Mouse (Mus musculus): ENCODE results near the gene Col9a1. TPM values are rescaled to one million over a fixed set of nuclear protein-coding genes. Genes with fewer than 3 reads are reported as not detected.
A peak's percentile ranks its signal among the peaks of the same experiment; 100 is the strongest.

The Col9a1 gene
- polyA plus RNA-seq, 1 experiment from 2014 or later = 0.57 TPM

GRCm38 (mm10) chr1:24226941-24227711, 49.7 kb downstream of the Col9a1 start:
- Histone ChIP-seq H3K36me3 (ENCODE audit: control insufficient read depth, insufficient read depth, low read length) (no peaks in the 10 kb centered on the region), H3K9me3 (replicated peaks; ENCODE audit: control insufficient read depth, low read length) (no peaks in the 10 kb centered on the region), H3K4me2 (ENCODE audit: low read length) (no peak overlapping the region), H3K27ac (ENCODE audit: low read depth, low read length) (peak overlapping the region; percentile 56; the same call in 1 of the 2 replicates), H3K9ac (ENCODE audit: low read length) (no peak overlapping the region), H3K27me3 (replicated peaks; ENCODE audit: control insufficient read depth, insufficient read depth, low read length) (no peaks in the 10 kb centered on the region), H3K4me1 (ENCODE audit: control insufficient read depth, insufficient read depth, low read length) (peaks cover 7% of the 10 kb centered on the region), H3K4me3 (ENCODE audit: low read depth, low read length) (no peak overlapping the region)
- DNase-seq (ENCODE audit: low spot score) (peak; percentile 46), ATAC-seq (no peak)
- 65% methylated on average over 6 of the region's 6 CpGs for WGBS

- ATAC-seq = no peak
- no peak overlapping the region for H3K27ac ChIP-seq (ENCODE audit: low read depth, low read length)
Measured at GRCm38 (mm10) chr1:24229552-24229951, 52.1 kb downstream of the Col9a1 start.

GRCm38 (mm10) chr1:24230428-24230827, 53.0 kb downstream of the Col9a1 start:
- no peak overlapping the region for H3K4me3 ChIP-seq (ENCODE audit: low read depth, low read length)
- no peaks in the 10 kb centered on the region for H3K9me3 ChIP-seq (replicated peaks; ENCODE audit: control insufficient read depth, low read length)
- H3K27ac ChIP-seq (ENCODE audit: low read depth, low read length) = no peak overlapping the region
- H3K9ac ChIP-seq (ENCODE audit: low read length) = no peak overlapping the region
- no peak overlapping the region for H3K4me2 ChIP-seq (ENCODE audit: low read length)
- DNase-seq (ENCODE audit: low spot score) (peak; percentile 33), ATAC-seq (peak; percentile 18; the same call in 1 of the 2 replicates)
- H3K27me3 ChIP-seq (replicated peaks; ENCODE audit: control insufficient read depth, insufficient read depth, low read length) = no peaks in the 10 kb centered on the region
- H3K36me3 ChIP-seq (ENCODE audit: control insufficient read depth, insufficient read depth, low read length) = no peaks in the 10 kb centered on the region
- 39% methylated on average over 8 of the region's 8 CpGs for WGBS
- peaks cover 7% of the 10 kb centered on the region for H3K4me1 ChIP-seq (ENCODE audit: control insufficient read depth, insufficient read depth, low read length)

More at GRCm38 (mm10) chr1:24229552-24229951, 52.1 kb downstream of the Col9a1 start:
- Histone ChIP-seq H3K9ac (ENCODE audit: low read length) (no peak overlapping the region), H3K9me3 (replicated peaks; ENCODE audit: control insufficient read depth, low read length) (no peaks in the 10 kb centered on the region), H3K4me3 (ENCODE audit: low read depth, low read length) (no peak overlapping the region), H3K4me1 (ENCODE audit: control insufficient read depth, insufficient read depth, low read length) (peaks cover 7% of the 10 kb centered on the region), H3K27me3 (replicated peaks; ENCODE audit: control insufficient read depth, insufficient read depth, low read length) (no peaks in the 10 kb centered on the region), H3K4me2 (ENCODE audit: low read length) (no peak overlapping the region), H3K36me3 (ENCODE audit: control insufficient read depth, insufficient read depth, low read length) (no peaks in the 10 kb centered on the region)
- WGBS = 91% methylated on average over 1 of the region's 1 CpGs
- no peak for DNase-seq (ENCODE audit: low spot score)

GRCm38 (mm10) chr1:24231504-24232270, 54.3 kb downstream of the Col9a1 start:
- Histone ChIP-seq H3K4me3 (ENCODE audit: low read depth, low read length) (no peak overlapping the region), H3K9ac (ENCODE audit: low read length) (no peak overlapping the region), H3K4me1 (ENCODE audit: control insufficient read depth, insufficient read depth, low read length) (peaks cover 7% of the 10 kb centered on the region; the same call in 1 of the 2 replicates), H3K36me3 (ENCODE audit: control insufficient read depth, insufficient read depth, low read length) (no peaks in the 10 kb centered on the region), H3K9me3 (replicated peaks; ENCODE audit: control insufficient read depth, low read length) (no peaks in the 10 kb centered on the region), H3K27ac (ENCODE audit: low read depth, low read length) (no peak overlapping the region), H3K27me3 (replicated peaks; ENCODE audit: control insufficient read depth, insufficient read depth, low read length) (no peaks in the 10 kb centered on the region), H3K4me2 (ENCODE audit: low read length) (no peak overlapping the region)
- peak; percentile 65; the same call in 1 of the 2 replicates for ATAC-seq
- peak; percentile 56 for DNase-seq (ENCODE audit: low spot score)
- 33% methylated on average over 3 of the region's 3 CpGs for WGBS

- no peak for ATAC-seq
- H3K9me3 ChIP-seq (replicated peaks; ENCODE audit: control insufficient read depth, low read length) = no peaks in the 10 kb centered on the region
- H3K4me3 ChIP-seq (ENCODE audit: low read depth, low read length) = no peak overlapping the region
- H3K9ac ChIP-seq (ENCODE audit: low read length) = no peak overlapping the region
- no peak overlapping the region for H3K27ac ChIP-seq (ENCODE audit: low read depth, low read length)
- H3K4me1 ChIP-seq (ENCODE audit: control insufficient read depth, insufficient read depth, low read length) = peaks cover 8% of the 10 kb centered on the region
- 81% methylated on average over 1 of the region's 1 CpGs for WGBS
- H3K36me3 ChIP-seq (ENCODE audit: control insufficient read depth, insufficient read depth, low read length) = no peaks in the 10 kb centered on the region
- H3K27me3 ChIP-seq (replicated peaks; ENCODE audit: control insufficient read depth, insufficient read depth, low read length) = no peaks in the 10 kb centered on the region; the same call in 1 of the 2 replicates
- H3K4me2 ChIP-seq (ENCODE audit: low read length) = no peak overlapping the region
- no peak for DNase-seq (ENCODE audit: low spot score)
Measured at GRCm38 (mm10) chr1:24236330-24236729, 58.9 kb downstream of the Col9a1 start.

- no peaks in the 10 kb centered on the region; the same call in 1 of the 2 replicates for H3K27me3 ChIP-seq (replicated peaks; ENCODE audit: control insufficient read depth, insufficient read depth, low read length)
- H3K9me3 ChIP-seq (replicated peaks; ENCODE audit: control insufficient read depth, low read length) = no peaks in the 10 kb centered on the region
- WGBS = 5% methylated on average over 8 of the region's 8 CpGs
- DNase-seq (ENCODE audit: low spot score) (peak; percentile 73), ATAC-seq (peak; percentile 76)
- H3K36me3 ChIP-seq (ENCODE audit: control insufficient read depth, insufficient read depth, low read length) = no peaks in the 10 kb centered on the region
- peaks cover 4% of the 10 kb centered on the region for H3K4me1 ChIP-seq (ENCODE audit: control insufficient read depth, insufficient read depth, low read length)
- no peak overlapping the region for H3K4me2 ChIP-seq (ENCODE audit: low read length)
- H3K4me3 ChIP-seq (ENCODE audit: low read depth, low read length) = no peak overlapping the region
- no peak overlapping the region for H3K9ac ChIP-seq (ENCODE audit: low read length)
- H3K27ac ChIP-seq (ENCODE audit: low read depth, low read length) = no peak overlapping the region
Measured at GRCm38 (mm10) chr1:24240039-24240691, 62.8 kb downstream of the Col9a1 start.

GRCm38 (mm10) chr1:24244931-24245330, 67.5 kb downstream of the Col9a1 start:
- Histone ChIP-seq H3K9me3 (replicated peaks; ENCODE audit: control insufficient read depth, low read length) (no peaks in the 10 kb centered on the region), H3K4me3 (ENCODE audit: low read depth, low read length) (no peak overlapping the region), H3K4me1 (ENCODE audit: control insufficient read depth, insufficient read depth, low read length) (peaks cover 9% of the 10 kb centered on the region), H3K4me2 (ENCODE audit: low read length) (no peak overlapping the region), H3K27ac (ENCODE audit: low read depth, low read length) (no peak overlapping the region), H3K36me3 (ENCODE audit: control insufficient read depth, insufficient read depth, low read length) (no peaks in the 10 kb centered on the region), H3K27me3 (replicated peaks; ENCODE audit: control insufficient read depth, insufficient read depth, low read length) (no peaks in the 10 kb centered on the region; the same call in 1 of the 2 replicates), H3K9ac (ENCODE audit: low read length) (no peak overlapping the region)
- WGBS = 78% methylated on average over 10 of the region's 10 CpGs
- no peak for ATAC-seq
- no peak for DNase-seq (ENCODE audit: low spot score)

- peak; percentile 61 for ATAC-seq
- peak; percentile 49 for DNase-seq (ENCODE audit: low spot score)
- Histone ChIP-seq H3K36me3 (ENCODE audit: control insufficient read depth, insufficient read depth, low read length) (no peaks in the 10 kb centered on the region), H3K9ac (ENCODE audit: low read length) (no peak overlapping the region), H3K27me3 (replicated peaks; ENCODE audit: control insufficient read depth, insufficient read depth, low read length) (no peaks in the 10 kb centered on the region), H3K27ac (ENCODE audit: low read depth, low read length) (no peak overlapping the region), H3K4me3 (ENCODE audit: low read depth, low read length) (no peak overlapping the region), H3K9me3 (replicated peaks; ENCODE audit: control insufficient read depth, low read length) (no peaks in the 10 kb centered on the region), H3K4me1 (ENCODE audit: control insufficient read depth, insufficient read depth, low read length) (peaks cover 5% of the 10 kb centered on the region; the same call in 1 of the 2 replicates), H3K4me2 (ENCODE audit: low read length) (no peak overlapping the region)
- 10% methylated on average over 13 of the region's 13 CpGs for WGBS
Measured at GRCm38 (mm10) chr1:24245700-24246375, 68.4 kb downstream of the Col9a1 start.

Data from forebrain, embryonic 14.5 days (tissue).